Mouse (Mus musculus): ENCODE measurements at regions not wholly inside any gene's neighbourhood (a gene's known extent, or its start where the extent isn't known, plus 50 kb on each side); places are given as distances from the start of the nearest gene placed in this dataset.
A peak's percentile ranks its signal among the peaks of the same experiment; 100 is the strongest.

GRCm38 (mm10) chr16:71724898-71725297 lies 583.2 kb upstream of the Robo1 start:
- Histone ChIP-seq H3K4me1 (replicated peaks; ENCODE audit: low read depth, low read length) (no peaks in the 10 kb centered on the region), H3K4me3 (replicated peaks; ENCODE audit: low read length) (no peak overlapping the region), H3K27me3 (ENCODE audit: insufficient read depth, low read length) (no peaks in the 10 kb centered on the region), H3K9me3 (ENCODE audit: low read length) (no peaks in the 10 kb centered on the region), H3K36me3 (ENCODE audit: insufficient read depth, low read length) (no peaks in the 10 kb centered on the region)
- no peak for TF ChIP-seq CTCF (conservative IDR thresholded peaks at IDR 0.05; ENCODE audit: low read length)

GRCm38 (mm10) chr16:71737941-71738340 lies 570.2 kb upstream of the Robo1 start:
- peaks cover 15% of the 10 kb centered on the region for H3K9me3 ChIP-seq (ENCODE audit: low read length)
- no peaks in the 10 kb centered on the region for H3K36me3 ChIP-seq (ENCODE audit: insufficient read depth, low read length)
- no peaks in the 10 kb centered on the region for H3K27me3 ChIP-seq (ENCODE audit: insufficient read depth, low read length)
- H3K4me1 ChIP-seq (replicated peaks; ENCODE audit: low read depth, low read length) = no peaks in the 10 kb centered on the region
- TF ChIP-seq CTCF (conservative IDR thresholded peaks at IDR 0.05; ENCODE audit: low read length) (no peak), NANOG (IDR thresholded peaks at IDR 0.05; ENCODE audit: borderline replicate concordance, low read length) (no peak), POU5F1 (IDR thresholded peaks at IDR 0.05; ENCODE audit: borderline replicate concordance, low read length) (no peak)
- H3K4me3 ChIP-seq (replicated peaks; ENCODE audit: low read length) = no peak overlapping the region

GRCm38 (mm10) chr16:71739104-71739503 lies 569.0 kb upstream of the Robo1 start:
- H3K9me3 ChIP-seq (ENCODE audit: low read length) = peaks cover 15% of the 10 kb centered on the region
- no peaks in the 10 kb centered on the region for H3K4me1 ChIP-seq (replicated peaks; ENCODE audit: low read depth, low read length)
- TF ChIP-seq NANOG (IDR thresholded peaks at IDR 0.05; ENCODE audit: borderline replicate concordance, low read length) (no peak), POU5F1 (IDR thresholded peaks at IDR 0.05; ENCODE audit: borderline replicate concordance, low read length) (no peak), CTCF (conservative IDR thresholded peaks at IDR 0.05; ENCODE audit: low read length) (no peak)
- no peaks in the 10 kb centered on the region for H3K36me3 ChIP-seq (ENCODE audit: insufficient read depth, low read length)
- H3K27me3 ChIP-seq (ENCODE audit: insufficient read depth, low read length) = no peaks in the 10 kb centered on the region
- no peak overlapping the region for H3K4me3 ChIP-seq (replicated peaks; ENCODE audit: low read length)

GRCm38 (mm10) chr16:71780945-71781344 lies 527.2 kb upstream of the Robo1 start:
- no peaks in the 10 kb centered on the region for H3K4me1 ChIP-seq (replicated peaks; ENCODE audit: low read depth, low read length)
- H3K36me3 ChIP-seq (ENCODE audit: insufficient read depth, low read length) = no peaks in the 10 kb centered on the region
- TF ChIP-seq POU5F1 (IDR thresholded peaks at IDR 0.05; ENCODE audit: borderline replicate concordance, low read length) (no peak), CTCF (conservative IDR thresholded peaks at IDR 0.05; ENCODE audit: low read length) (no peak), NANOG (IDR thresholded peaks at IDR 0.05; ENCODE audit: borderline replicate concordance, low read length) (no peak)
- H3K9me3 ChIP-seq (ENCODE audit: low read length) = no peaks in the 10 kb centered on the region
- H3K4me3 ChIP-seq (replicated peaks; ENCODE audit: low read length) = no peak overlapping the region
- no peaks in the 10 kb centered on the region for H3K27me3 ChIP-seq (ENCODE audit: insufficient read depth, low read length)

GRCm38 (mm10) chr16:71812840-71813239 lies 495.3 kb upstream of the Robo1 start:
- H3K36me3 ChIP-seq (ENCODE audit: insufficient read depth, low read length) = no peaks in the 10 kb centered on the region
- H3K27me3 ChIP-seq (ENCODE audit: insufficient read depth, low read length) = no peaks in the 10 kb centered on the region
- no peak overlapping the region for H3K4me3 ChIP-seq (replicated peaks; ENCODE audit: low read length)
- no peaks in the 10 kb centered on the region for H3K9me3 ChIP-seq (ENCODE audit: low read length)
- H3K4me1 ChIP-seq (replicated peaks; ENCODE audit: low read depth, low read length) = no peaks in the 10 kb centered on the region
- TF ChIP-seq NANOG (IDR thresholded peaks at IDR 0.05; ENCODE audit: borderline replicate concordance, low read length) (no peak), CTCF (conservative IDR thresholded peaks at IDR 0.05; ENCODE audit: low read length) (no peak), POU5F1 (IDR thresholded peaks at IDR 0.05; ENCODE audit: borderline replicate concordance, low read length) (no peak)

- Histone ChIP-seq H3K4me1 (replicated peaks; ENCODE audit: low read depth, low read length) (peaks cover 14% of the 10 kb centered on the region), H3K27me3 (ENCODE audit: insufficient read depth, low read length) (no peaks in the 10 kb centered on the region), H3K9me3 (ENCODE audit: low read length) (no peaks in the 10 kb centered on the region), H3K4me3 (replicated peaks; ENCODE audit: low read length) (no peak overlapping the region), H3K36me3 (ENCODE audit: insufficient read depth, low read length) (no peaks in the 10 kb centered on the region)
- TF ChIP-seq NANOG (IDR thresholded peaks at IDR 0.05; ENCODE audit: borderline replicate concordance, low read length) (peak; percentile 82), CTCF (conservative IDR thresholded peaks at IDR 0.05; ENCODE audit: low read length) (no peak), POU5F1 (IDR thresholded peaks at IDR 0.05; ENCODE audit: borderline replicate concordance, low read length) (peak; percentile 23; the same call in 1 of the 2 replicates)
Observed at GRCm38 (mm10) chr16:71835325-71835724, 472.8 kb upstream of the Robo1 start.

GRCm38 (mm10) chr16:71850097-71850496 lies 458.0 kb upstream of the Robo1 start:
- no peaks in the 10 kb centered on the region for H3K4me1 ChIP-seq (replicated peaks; ENCODE audit: low read depth, low read length)
- no peaks in the 10 kb centered on the region for H3K36me3 ChIP-seq (ENCODE audit: insufficient read depth, low read length)
- TF ChIP-seq POU5F1 (IDR thresholded peaks at IDR 0.05; ENCODE audit: borderline replicate concordance, low read length) (no peak), NANOG (IDR thresholded peaks at IDR 0.05; ENCODE audit: borderline replicate concordance, low read length) (no peak), CTCF (conservative IDR thresholded peaks at IDR 0.05; ENCODE audit: low read length) (no peak)

GRCm38 (mm10) chr16:71851590-71852190 lies 456.4 kb upstream of the Robo1 start:
- H3K4me3 ChIP-seq (replicated peaks; ENCODE audit: low read length) = no peak overlapping the region
- H3K27me3 ChIP-seq (ENCODE audit: insufficient read depth, low read length) = no peaks in the 10 kb centered on the region
- H3K9me3 ChIP-seq (ENCODE audit: low read length) = no peaks in the 10 kb centered on the region
- TF ChIP-seq CTCF (conservative IDR thresholded peaks at IDR 0.05; ENCODE audit: low read length) (no peak), POU5F1 (IDR thresholded peaks at IDR 0.05; ENCODE audit: borderline replicate concordance, low read length) (no peak), NANOG (IDR thresholded peaks at IDR 0.05; ENCODE audit: borderline replicate concordance, low read length) (no peak)
- H3K36me3 ChIP-seq (ENCODE audit: insufficient read depth, low read length) = no peaks in the 10 kb centered on the region
- H3K4me1 ChIP-seq (replicated peaks; ENCODE audit: low read depth, low read length) = no peaks in the 10 kb centered on the region

More at GRCm38 (mm10) chr16:71850097-71850496, 458.0 kb upstream of the Robo1 start:
- no peaks in the 10 kb centered on the region for H3K27me3 ChIP-seq (ENCODE audit: insufficient read depth, low read length)
- no peak overlapping the region for H3K4me3 ChIP-seq (replicated peaks; ENCODE audit: low read length)
- no peaks in the 10 kb centered on the region for H3K9me3 ChIP-seq (ENCODE audit: low read length)

- no peaks in the 10 kb centered on the region for H3K27me3 ChIP-seq (ENCODE audit: insufficient read depth, low read length)
- TF ChIP-seq POU5F1 (IDR thresholded peaks at IDR 0.05; ENCODE audit: borderline replicate concordance, low read length) (peak; percentile 52; the same call in 1 of the 2 replicates), CTCF (conservative IDR thresholded peaks at IDR 0.05; ENCODE audit: low read length) (no peak), NANOG (IDR thresholded peaks at IDR 0.05; ENCODE audit: borderline replicate concordance, low read length) (peak; percentile 87)
- H3K4me1 ChIP-seq (replicated peaks; ENCODE audit: low read depth, low read length) = peaks cover 11% of the 10 kb centered on the region
- H3K9me3 ChIP-seq (ENCODE audit: low read length) = no peaks in the 10 kb centered on the region
- H3K36me3 ChIP-seq (ENCODE audit: insufficient read depth, low read length) = no peaks in the 10 kb centered on the region
- H3K4me3 ChIP-seq (replicated peaks; ENCODE audit: low read length) = no peak overlapping the region
Observed at GRCm38 (mm10) chr16:71857877-71858276, 450.2 kb upstream of the Robo1 start.

Measured in E14TG2a.4 (cell line).